Mouse (Mus musculus): ENCODE measurements around the gene Tbata.

The Tbata gene

DNA sequence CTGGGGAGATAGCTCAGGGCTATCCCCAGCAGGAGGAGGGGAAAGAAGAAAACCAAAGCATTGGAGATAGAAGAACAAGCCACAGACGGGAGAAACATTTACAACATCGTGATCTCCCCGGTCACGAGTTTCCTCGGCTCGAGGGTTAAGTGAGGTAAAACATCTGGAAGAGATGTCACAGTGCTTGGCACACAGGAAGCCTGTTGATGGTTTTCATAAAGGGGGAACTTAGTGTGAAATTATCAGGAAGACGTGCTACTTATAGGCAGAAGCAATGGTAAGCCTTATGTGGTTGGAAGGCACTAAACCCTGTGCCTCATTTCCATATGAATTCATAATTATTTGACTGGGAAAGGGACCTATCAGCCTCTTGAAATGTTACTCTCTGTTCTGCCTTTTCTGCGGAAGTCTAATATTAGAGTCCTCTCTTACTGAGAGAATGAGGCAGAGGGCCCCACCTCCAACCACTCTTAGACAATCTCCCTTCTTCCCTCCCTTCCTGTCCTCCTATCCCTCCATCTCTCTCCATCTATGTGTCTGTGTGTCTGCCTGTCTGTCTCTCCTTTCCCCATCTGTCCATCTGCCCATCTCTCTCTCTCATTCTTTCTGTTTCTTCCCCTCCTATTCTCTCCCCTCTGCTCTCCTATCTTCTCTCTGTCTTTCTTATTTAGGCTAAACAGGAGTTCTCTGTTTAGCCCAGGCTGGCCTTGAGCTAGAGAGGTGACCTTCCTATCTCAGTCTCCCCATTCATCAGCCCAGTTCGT lies 4.2 kb upstream of the Tbata start:
- in situ Hi-C loops (cut with MboI, MseI), result no loop called here

DNA sequence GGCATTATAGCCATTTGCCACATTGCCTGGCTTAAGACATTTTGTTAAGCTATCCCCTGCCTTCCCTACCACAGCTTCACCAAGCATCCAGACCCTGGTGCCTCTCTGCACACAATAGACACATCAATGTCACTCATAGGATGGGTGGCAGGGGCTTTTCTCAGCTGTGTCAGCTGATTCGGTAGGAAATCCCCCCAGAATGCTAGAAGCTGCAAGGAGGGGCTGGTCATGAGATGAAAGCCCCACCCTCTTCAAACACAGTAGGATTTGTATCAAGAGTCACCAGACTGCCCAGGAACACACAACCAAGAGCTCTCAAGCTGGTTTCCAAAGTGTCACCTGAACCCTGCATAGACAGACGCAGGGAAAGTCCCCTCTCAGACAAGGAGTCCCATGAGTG lies 3.4 kb upstream of the Tbata start:
- in situ Hi-C loops (cut with MboI, MseI), result no loop called here

DNA sequence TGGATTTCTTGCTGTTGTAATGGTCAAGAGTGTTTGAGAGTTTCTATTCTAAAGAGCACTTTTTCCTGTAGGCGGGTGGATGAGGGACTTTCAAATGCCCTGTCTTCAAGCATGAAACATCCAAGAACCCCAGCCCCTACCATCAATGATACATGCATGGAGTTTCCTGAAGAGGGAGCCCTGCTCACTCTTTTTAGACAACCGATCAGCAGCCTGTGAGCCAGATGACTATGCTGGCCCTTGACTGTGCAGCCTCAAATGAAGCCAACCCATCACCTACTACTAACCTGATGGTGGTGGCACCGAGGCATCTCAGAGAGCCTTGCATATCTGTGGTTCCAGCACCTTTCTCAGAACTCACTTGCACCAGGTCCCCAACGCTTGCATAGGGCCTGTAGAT lies 742 bp downstream of the Tbata start:
- in situ Hi-C loops (cut with MboI, MseI), result loop anchor here (10.0 kb wide), 1 partner anchor 1102 kb away; no protein-coding TSS in a partner anchor

DNA sequence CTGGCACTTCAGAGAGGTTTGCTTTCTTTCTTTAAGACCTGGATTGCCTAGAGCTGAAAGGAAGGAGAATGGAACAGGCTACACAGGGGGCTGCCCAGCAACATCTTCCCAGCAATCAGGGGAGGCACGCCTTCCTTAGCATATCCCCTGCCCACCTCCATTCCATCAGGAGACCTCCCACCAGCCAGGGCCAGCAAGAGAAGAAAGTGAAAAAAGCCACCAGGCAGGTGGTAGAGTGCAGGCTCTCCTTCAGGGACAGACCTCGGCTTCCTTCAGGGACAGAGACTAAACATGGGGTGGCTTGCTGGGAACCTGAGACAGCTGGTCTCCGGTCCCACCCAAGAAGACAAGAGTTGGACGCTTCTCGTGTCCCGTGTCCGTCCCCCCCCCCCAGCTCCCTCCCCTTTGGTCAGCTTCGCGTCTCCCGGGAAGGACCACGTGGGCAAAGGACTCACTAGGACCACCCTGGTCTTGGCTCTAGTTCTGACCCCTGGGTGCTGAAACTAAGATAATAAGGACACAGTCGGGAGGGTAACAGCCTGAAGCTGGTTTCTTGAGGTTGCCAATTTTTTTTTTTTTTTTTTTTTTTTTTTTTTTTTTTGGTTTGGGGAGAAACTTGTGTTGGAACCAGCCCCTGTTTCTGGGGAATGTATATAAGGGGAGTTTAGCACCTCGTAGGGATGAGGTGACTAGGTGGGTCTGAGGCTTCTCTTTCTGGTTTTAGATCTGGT lies 3.1 kb downstream of the Tbata start:
- in situ Hi-C loops (cut with MboI, MseI), result loop anchor here (10.0 kb wide), 1 partner anchor 1100 kb away; no protein-coding TSS in a partner anchor

DNA sequence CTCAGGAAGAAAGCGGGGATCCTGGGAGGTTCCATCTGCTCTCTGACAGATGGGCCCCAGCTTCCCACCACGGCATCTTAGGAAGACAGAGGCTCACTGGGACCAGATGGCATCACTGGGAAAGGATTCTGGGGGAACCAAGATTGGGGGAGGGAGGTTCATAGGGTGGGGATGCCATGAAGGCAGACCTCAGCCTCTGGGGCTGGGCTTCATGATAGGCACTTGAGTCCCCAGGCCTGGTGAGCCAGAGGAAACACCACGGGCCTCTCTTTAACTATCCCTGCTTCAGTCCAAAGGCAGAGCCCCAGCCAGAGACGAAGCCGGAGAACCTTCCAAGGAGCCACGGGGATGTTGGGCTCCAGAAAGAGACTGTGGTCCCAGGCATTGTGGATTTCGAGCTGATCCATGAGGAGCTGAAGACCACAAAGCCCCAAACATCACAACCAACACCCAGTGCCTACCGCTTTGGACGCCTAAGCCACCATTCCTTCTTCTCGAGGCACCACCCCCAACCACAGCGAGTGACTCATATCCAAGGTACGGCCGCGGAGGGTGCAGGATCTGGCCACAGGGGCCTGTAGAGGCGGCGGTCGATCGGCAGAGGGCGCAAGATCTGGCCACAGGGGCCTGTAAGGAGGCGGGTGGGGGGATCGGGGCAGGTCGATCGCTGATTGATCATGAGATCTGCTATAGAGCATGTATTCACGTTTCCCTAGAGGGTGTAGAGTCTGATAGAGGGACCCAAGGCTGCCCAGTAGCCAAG lies 3.9 kb downstream of the Tbata start:
- in situ Hi-C loops (cut with MboI, MseI), result loop anchor here (10.0 kb wide), 1 partner anchor 1099 kb away; no protein-coding TSS in a partner anchor

DNA sequence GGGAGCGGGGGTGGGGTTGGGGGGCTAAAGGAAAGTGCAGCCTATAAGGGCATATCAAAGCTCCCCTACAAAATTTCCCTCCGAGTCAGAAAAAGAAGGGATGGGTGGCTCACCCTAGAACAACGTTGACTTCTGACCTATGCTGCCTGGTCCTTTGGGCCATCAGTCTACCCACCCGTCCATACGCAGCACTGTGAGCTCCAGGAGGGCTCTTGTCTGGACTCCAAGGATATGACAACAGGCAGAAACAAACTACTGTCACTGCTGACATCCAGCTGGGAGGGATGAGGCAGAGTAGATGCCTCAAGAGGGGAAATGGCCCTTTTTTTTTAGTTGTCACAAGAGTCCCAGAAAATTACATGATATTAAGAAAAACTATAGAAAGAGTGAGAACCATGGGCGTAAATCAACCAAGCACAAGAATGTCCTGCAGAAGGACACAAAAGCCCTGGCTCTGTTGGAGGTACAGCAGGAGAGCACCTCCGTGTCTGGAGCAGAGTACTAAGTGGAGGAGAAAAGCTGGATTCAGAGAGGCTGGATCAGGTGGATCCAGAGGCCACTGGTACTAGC lies 4.6 kb downstream of the Tbata start:
- in situ Hi-C loops (cut with MboI, MseI), result loop anchor here (10.0 kb wide), 1 partner anchor 1098 kb away; no protein-coding TSS in a partner anchor

DNA sequence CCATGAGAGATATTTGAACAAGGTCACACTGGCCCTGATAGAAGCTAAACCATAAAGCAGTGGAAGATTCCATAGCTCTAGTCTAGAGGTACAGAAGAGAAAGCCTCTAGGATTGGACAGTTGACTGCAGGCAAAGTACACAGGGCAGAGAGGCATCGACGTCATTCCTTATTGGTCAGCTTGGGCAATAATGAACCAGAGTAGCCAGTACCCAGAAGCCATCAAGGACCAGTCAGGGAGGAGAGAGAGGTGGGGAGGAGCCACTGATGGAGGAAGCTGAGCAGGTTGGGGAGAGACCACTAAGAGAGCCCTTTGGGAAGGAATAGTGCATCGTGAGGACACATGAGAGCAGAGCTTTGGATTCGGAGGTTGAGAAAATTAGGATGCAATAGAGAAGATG lies 6.0 kb downstream of the Tbata start:
- in situ Hi-C loops (cut with MboI, MseI), result loop anchor here (10.0 kb wide), 1 partner anchor 1097 kb away; no protein-coding TSS in a partner anchor

DNA sequence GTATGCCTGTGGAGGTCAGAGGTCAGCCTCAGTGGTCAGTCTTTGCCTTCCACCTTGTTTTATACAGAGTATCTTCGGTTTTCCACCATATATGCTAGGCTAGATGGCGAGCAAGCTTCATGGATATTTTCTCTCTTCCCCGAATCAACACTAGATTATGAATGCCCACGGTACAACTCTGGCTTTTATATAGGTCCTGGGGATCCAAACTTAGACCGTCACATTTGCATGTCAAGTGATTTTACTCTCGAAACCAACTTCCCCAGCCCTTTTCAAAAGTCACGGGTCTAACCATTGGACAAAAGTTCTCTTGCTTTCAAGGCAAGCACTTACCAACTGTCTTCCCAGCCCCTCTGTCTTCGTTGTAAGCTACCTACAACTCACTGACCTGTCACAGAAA lies 6.9 kb downstream of the Tbata start:
- in situ Hi-C loops (cut with MboI, MseI), result loop anchor here (10.0 kb wide), 1 partner anchor 1096 kb away; no protein-coding TSS in a partner anchor

DNA sequence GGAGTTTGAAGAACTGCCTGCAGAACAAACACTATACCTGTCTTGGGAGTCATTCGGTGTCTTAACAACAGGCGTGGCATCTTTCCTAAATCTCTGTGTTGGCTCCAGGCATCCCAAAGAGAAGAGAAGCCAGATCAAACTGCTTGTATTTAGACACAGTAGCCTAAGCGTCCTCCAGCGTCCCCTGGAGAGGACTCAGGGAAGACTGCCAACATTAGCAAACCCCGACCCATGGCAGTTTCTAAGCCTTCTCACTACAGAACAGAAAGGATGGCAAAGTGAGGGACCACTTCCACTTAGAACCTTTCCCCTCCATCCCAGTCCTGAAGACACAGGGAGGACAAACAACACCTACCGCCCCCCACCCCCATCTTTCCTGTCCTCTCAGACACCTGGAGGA lies 8.2 kb downstream of the Tbata start:
- in situ Hi-C loops (cut with MboI, MseI), result loop anchor here (10.0 kb wide), 1 partner anchor 1095 kb away; no protein-coding TSS in a partner anchor

DNA sequence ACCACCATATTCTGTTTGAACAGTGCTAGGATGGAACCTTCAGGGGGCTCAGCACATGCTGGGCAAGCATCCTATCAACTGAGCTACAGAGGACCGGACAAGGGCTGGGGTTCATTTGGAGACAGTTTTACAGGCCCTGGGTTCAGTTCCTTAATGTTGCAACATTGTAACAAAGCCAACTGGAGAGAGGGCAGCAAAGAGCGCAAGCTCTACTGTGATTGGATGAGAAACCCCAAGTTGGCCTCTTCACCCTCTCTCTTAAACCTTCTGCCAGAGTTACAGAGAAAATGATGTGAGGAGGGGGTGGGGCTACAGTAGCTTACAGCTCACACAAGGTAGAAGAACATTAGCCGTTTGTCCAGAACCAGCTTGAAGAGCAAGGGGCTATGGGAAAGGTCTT lies 15.2 kb downstream of the Tbata start:
- in situ Hi-C loops (cut with MboI, MseI), result no loop called here

DNA sequence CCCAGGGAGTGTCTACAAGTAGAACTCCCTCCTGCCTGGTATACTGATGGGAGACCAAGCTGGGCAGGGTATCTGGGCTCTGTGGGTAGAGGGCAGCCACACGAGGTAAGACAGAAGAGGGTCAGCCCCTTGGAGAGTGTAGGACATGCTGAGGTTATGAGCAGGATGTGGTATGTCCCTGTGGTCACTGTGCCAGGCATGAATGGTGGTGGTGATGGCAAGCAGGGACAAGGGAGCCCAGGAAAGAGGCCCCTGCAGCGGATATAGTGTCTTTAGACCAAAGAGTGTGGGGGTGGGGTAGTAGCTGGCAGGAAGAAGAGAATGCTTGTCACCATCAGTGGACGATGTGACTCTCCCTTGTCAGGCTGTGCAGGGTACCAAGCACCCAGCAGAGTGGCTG lies 16.3 kb downstream of the Tbata start:
- in situ Hi-C loops (cut with MboI, MseI), result no loop called here

DNA sequence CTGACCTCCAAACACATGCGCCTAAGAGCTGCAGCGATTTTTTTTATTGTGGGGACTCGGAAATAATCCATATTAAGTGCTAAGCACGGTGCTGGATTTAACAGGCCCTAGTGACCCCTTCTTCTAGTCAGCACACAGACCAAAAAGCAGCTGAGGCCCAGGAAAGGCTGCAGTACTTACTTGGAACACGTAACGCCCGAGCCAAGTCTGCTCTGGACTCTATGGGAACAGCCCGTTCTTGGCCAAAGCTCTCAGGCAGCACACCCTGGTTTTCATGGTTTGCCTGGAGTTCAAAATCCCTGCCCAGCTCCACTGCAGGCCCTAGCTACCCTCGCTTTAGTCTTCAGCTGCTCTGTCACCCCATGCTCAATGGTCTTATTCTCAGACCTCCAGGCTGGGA lies 22.9 kb downstream of the Tbata start:
- in situ Hi-C loops (cut with MboI, MseI), result no loop called here

DNA sequence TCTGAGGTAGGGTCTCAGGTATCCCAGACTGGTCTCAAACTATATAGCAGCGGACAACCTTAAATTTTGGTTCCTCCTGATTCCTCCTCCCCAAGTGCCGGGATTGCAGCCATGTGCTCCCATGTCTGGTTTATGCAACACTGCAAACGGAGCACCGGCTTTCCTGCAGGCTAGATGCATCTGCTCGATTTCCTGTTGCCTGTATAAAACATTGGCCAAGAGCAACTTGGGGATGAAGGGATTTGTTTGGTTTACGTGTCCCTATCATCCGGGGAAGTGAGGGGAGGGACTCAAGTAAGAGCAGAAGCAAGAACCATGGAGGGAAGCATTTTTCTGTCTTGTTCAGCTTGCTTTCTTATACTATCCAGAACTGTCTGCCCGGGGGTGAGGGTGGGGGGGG lies 23.5 kb downstream of the Tbata start:
- in situ Hi-C loops (cut with MboI, MseI), result no loop called here

DNA sequence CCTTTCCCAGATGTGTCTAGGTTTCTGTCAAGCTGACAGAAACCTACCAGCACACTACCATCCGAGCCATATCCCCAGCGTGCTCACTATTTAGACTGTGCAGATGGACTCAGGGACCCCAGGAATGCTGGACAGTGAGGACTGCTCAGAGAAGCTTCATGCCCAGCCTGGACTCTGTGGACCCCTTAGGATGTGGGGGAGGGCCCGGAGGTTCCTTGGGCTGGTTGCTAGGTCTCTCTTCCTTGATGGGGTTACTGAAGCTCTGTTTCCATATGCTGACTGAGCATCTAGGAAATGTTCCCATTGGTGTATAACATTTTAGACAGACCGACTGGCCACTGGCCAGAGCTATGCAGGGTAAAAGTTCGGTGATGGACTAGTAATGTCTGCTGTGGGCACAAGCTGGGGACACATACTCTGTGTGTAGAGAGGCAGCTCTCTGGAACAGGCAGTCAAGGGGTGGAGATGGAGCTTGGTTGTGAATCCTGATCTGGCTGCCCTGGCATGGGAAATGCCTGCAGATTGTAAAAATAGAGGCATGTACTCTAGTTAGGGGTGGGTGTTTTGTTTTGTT lies 24.1 kb downstream of the Tbata start:
- in situ Hi-C loops (cut with MboI, MseI), result no loop called here

DNA sequence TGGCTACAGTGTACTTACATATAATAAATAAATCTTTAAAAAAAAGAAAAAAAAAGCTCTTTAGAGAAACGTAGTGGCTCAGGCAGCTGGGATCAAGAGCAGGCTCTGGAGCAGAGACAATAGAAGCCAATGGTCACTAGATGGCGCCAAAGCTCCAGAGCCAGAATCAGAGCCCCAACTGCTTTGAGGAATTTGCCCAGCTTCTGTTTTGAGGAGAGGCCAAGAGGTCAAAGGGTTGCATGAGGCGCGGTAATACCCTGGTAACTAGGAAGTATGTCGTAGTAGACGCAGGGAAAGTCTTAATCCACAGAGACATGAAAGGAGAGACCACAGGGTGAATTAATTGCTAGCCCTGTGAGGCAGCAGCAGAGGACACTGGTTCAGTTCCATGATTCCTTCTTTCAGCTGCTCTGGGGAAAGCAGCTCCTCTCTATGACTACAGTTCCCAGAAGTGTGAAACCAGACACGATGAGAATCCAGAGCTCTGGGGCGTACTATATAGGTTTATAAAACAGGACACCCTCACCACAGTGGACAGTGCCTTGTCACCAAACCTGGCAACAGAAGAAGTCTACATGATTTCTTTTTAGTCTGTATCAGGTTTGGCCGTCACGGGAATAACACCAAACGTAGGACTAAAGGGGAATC lies 27.9 kb downstream of the Tbata start:
- in situ Hi-C loops (cut with MboI, MseI), result loop anchor here (5.0 kb wide), 1 partner anchor 133 kb away; no protein-coding TSS in a partner anchor

DNA sequence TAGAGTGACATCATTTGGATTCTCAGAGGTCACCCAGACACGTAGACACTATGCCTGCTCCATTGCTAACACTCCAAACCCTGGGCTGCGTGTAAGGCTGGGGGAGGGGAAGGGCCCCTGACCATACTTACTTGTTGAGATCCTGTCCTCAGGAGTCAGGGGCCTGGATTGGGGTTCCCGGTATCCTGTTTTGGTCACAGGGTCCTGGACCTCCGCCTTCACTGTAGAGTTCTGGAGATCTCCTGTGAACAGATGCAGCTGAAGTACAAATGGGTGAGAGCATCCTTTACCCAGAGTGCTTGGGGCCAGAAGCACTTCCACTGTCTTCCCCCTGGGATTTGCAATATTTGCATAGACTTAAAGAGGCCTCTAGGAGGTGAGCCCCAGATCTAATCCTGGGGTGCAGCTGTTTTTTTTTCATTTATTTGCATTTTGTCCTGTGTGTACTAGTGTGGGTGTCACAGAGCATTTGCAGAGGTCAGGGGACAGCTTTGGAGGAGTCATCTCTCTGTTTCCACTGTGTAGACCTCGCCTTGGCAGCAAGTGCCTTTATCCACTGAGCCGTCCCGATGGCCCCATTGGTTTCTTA lies 28.6 kb downstream of the Tbata start:
- in situ Hi-C loops (cut with MboI, MseI), result loop anchor here (5.0 kb wide), 1 partner anchor 132 kb away; no protein-coding TSS in a partner anchor

DNA sequence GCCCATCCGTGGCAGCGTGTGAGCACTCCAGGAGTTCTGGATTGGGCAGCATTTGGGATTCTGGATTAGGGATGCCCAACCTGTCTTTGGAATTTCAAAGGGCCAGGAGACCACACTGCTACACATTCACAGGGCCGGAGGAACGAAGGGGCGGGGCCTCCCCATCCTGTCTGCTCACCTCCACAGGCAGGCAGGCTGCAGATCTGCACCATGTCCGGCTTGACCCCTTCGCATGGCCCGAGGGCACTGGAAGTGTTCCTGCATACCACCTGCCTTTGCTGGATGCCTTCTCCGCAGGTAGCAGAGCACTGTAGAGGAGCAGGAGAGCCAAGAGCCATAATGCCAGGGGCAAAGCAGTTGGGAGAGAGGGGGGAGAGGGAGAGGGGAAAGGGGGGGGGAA lies 29.2 kb downstream of the Tbata start:
- in situ Hi-C loops (cut with MboI, MseI), result loop anchor here (5.0 kb wide), 1 partner anchor 131 kb away; no protein-coding TSS in a partner anchor

DNA sequence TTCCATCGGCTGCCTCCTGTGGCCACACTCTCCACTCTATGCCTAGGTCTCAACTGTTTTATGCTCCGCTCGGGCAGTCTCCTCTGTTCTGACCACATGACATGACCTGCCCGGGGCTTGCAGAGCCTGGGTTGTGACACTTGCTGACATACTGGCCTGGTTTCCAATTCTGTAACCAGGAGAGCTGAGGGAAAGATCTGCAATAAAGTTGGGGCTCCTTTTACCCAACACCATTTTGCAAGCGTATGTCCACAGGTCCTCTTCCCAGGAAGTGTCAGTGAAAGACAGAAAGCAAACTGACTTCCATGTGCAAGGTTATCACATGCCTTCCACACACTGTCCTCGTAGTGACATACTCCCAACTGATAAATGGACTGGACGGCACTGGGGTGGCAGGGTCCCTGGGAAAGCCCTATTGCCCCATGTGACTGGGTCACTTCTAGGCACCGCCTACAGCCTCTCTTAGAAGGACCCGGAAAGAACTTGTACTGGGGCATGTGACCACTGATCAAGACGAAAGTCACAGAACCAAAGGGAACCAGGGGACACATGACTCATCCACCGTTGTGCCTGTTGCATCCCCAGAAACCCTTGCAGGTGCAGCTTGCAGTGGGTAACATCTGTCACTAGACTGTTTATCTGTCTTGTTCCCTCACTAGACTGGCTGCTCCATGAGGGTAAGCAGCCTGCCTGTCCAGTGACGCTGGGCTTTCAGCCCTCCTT lies 30.0 kb downstream of the Tbata start:
- in situ Hi-C loops (cut with MboI, MseI), result loop anchor here (5.0 kb wide), 1 partner anchor 131 kb away; no protein-coding TSS in a partner anchor

DNA sequence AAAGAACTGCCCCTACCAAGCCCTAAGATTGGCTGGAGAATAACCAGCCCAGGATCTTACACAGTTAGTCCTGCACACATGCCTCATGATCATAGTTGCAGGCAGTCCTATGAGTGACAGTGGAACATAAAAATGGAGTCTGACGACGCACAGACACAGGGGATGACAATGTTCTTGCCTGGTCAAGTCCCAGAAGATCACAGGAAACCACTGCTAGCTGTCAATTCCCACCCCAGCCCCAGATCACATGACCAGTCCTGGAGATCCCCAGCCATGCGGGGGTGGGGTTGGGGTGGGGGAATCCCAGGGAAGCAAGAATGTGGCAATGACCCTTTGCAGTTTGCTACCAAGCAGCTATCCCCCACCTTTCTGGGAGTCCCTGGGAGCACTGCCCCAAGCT lies 32.2 kb downstream of the Tbata start:
- in situ Hi-C loops (cut with MboI, MseI), result loop anchor here (5.0 kb wide), 1 partner anchor 128 kb away; no protein-coding TSS in a partner anchor

Measured in regulatory T cell (primary cell).